Mouse (Mus musculus) myocyte (in vitro differentiated cells): Measurements from ENCODE around the gene Etv6. TPM values are rescaled to one million over a fixed set of nuclear protein-coding genes. Genes with fewer than 3 reads are reported as not detected.

Experiments used
- H3K27me3 ChIP-seq: one replicate; pipeline ENCODE4 v1.6.1; 2011; ENCODE audit not compliant: control insufficient read depth, insufficient read depth, insufficient read length
- H3K36me3 ChIP-seq: one replicate; pipeline ENCODE4 v1.6.1; 2011; ENCODE audit not compliant: control insufficient read depth, insufficient read depth
- H3K4me2 ChIP-seq: one replicate; pipeline ENCODE4 v1.6.1; 2011; ENCODE audit warnings: low read depth, control low read depth
- H3K4me3 ChIP-seq: one replicate; pipeline ENCODE4 v1.5.1; 2011; ENCODE audit warnings: mild to moderate bottlenecking, control low read depth, moderate library complexity
- H3K79me2 ChIP-seq: one replicate; pipeline ENCODE4 v1.6.1; 2011; ENCODE audit not compliant: control insufficient read depth, insufficient read depth
- H3ac ChIP-seq: one replicate; pipeline ENCODE4 v1.6.1; 2011; ENCODE audit not compliant: control insufficient read depth, insufficient read length
- CEBPB ChIP-seq: IDR thresholded peaks from 2 replicates; pipeline ENCODE4 v1.6.1; 2011; ENCODE audit warnings: mild to moderate bottlenecking, moderate library complexity; ENCODE audit not compliant: poor library complexity, insufficient read depth, severe bottlenecking
- E2F4 ChIP-seq: IDR thresholded peaks from one replicate; pipeline ENCODE4 v1.6.1; 2011; ENCODE audit warnings: mild to moderate bottlenecking, control low read depth, moderate library complexity; ENCODE audit not compliant: insufficient read depth
- MAX ChIP-seq: IDR thresholded peaks from one replicate; pipeline ENCODE4 v1.6.1; 2011; ENCODE audit warnings: low read depth, mild to moderate bottlenecking, control low read depth
- MYOD1 ChIP-seq, 3 experiments: IDR thresholded peaks; one replicate each; pipeline ENCODE4 v1.6.1; 2011; ENCODE audit warnings: control low read depth in 2 of 3, low read depth in 2 of 3, mild to moderate bottlenecking in 2 of 3, moderate library complexity in 1 of 3; ENCODE audit not compliant: insufficient read length in 2 of 3, control insufficient read depth in 1 of 3
- MYOG ChIP-seq, 3 experiments: IDR thresholded peaks; one replicate each; pipeline ENCODE4 v1.6.1; 2011; ENCODE audit warnings: control low read depth in 2 of 3, low read depth in 2 of 3, mild to moderate bottlenecking in 2 of 3; ENCODE audit not compliant: insufficient read length in 2 of 3, control insufficient read depth in 1 of 3, insufficient read depth in 1 of 3
- POLR2A ChIP-seq: IDR thresholded peaks from one replicate; pipeline ENCODE4 v1.6.1; 2011; ENCODE audit warnings: low read depth, mild to moderate bottlenecking, control low read depth, moderate library complexity; ENCODE audit not compliant: insufficient read length
- POLR2AphosphoS2 ChIP-seq: IDR thresholded peaks from one replicate; pipeline ENCODE4 v1.6.1; 2011; ENCODE audit warnings: low read depth, control low read depth; ENCODE audit not compliant: insufficient read length
- REST ChIP-seq: IDR thresholded peaks from one replicate; pipeline ENCODE4 v1.6.1; 2011; ENCODE audit warnings: mild to moderate bottlenecking, control low read depth, moderate library complexity; ENCODE audit not compliant: insufficient read depth, insufficient read length
- SRF ChIP-seq: IDR thresholded peaks from one replicate; pipeline ENCODE4 v1.6.1; 2011; ENCODE audit warnings: low read depth; ENCODE audit not compliant: control insufficient read depth, insufficient read length
- TCF12 ChIP-seq: IDR thresholded peaks from one replicate; pipeline ENCODE4 v1.6.1; 2011; ENCODE audit warnings: mild to moderate bottlenecking, control low read depth; ENCODE audit not compliant: poor library complexity, insufficient read depth, severe bottlenecking
- TCF3 ChIP-seq: IDR thresholded peaks from one replicate; pipeline ENCODE4 v1.6.1; 2011; ENCODE audit warnings: low read depth, control low read depth; ENCODE audit not compliant: insufficient read length
- USF1 ChIP-seq: IDR thresholded peaks from one replicate; pipeline ENCODE4 v1.6.1; 2011; ENCODE audit warnings: low read depth, mild to moderate bottlenecking, control low read depth, moderate library complexity
- polyA plus RNA-seq: library from polyadenylated mRNA; unstranded; fragments of >200 nt; fragmentation: generic; extraction: Trizol; gene quantifications from one replicate; pipeline ENCODE4 v1.2.1, GENCODE M21; 2012; ENCODE audit warnings: missing spikeins

Etv6 gene
- polyA plus RNA-seq, 1 experiment: 6.8 TPM

GRCm38 (mm10) chr6:134107696-134108095 lies 72.2 kb downstream of the Etv6 start:
- H3K79me2 ChIP-seq: peaks cover 15% of the 10 kb centered on the region
- no peaks in the 10 kb centered on the region for H3K27me3 ChIP-seq
- no peak overlapping the region for H3K4me2 ChIP-seq
- H3ac ChIP-seq: no peak overlapping the region
- no peak overlapping the region for H3K4me3 ChIP-seq
- TF ChIP-seq MYOD1 (IDR thresholded peaks at IDR 0.05; ENCODE audit: control insufficient read depth in 1 of 3, insufficient read length in 2 of 3, low read depth in 2 of 3) (no peak), MAX (no peak), E2F4 (no peak), MYOG (IDR thresholded peaks at IDR 0.05; ENCODE audit: control insufficient read depth in 1 of 3, insufficient read depth in 1 of 3, insufficient read length in 2 of 3, low read depth in 2 of 3) (no peak), REST (no peak), POLR2A (no peak), TCF12 (no peak), TCF3 (no peak), CEBPB (no peak), USF1 (no peak), SRF (no peak), POLR2AphosphoS2 (no peak)
- no peaks in the 10 kb centered on the region for H3K36me3 ChIP-seq

GRCm38 (mm10) chr6:134109675-134110074 lies 74.2 kb downstream of the Etv6 start:
- no peaks in the 10 kb centered on the region for H3K27me3 ChIP-seq
- H3K79me2 ChIP-seq: peaks cover 9% of the 10 kb centered on the region
- H3K4me2 ChIP-seq: no peak overlapping the region
- no peak overlapping the region for H3ac ChIP-seq
- TF ChIP-seq E2F4: no peak
- TF ChIP-seq MAX: no peak
- TF ChIP-seq TCF12: no peak
- no peak for TF ChIP-seq TCF3
- no peak for TF ChIP-seq POLR2A
- no peak for TF ChIP-seq MYOD1 (IDR thresholded peaks at IDR 0.05; ENCODE audit: control insufficient read depth in 1 of 3, insufficient read length in 2 of 3, low read depth in 2 of 3)
- TF ChIP-seq SRF: no peak
- no peak for TF ChIP-seq USF1
- no peak for TF ChIP-seq MYOG (IDR thresholded peaks at IDR 0.05; ENCODE audit: control insufficient read depth in 1 of 3, insufficient read depth in 1 of 3, insufficient read length in 2 of 3, low read depth in 2 of 3)
- no peak for TF ChIP-seq CEBPB
- TF ChIP-seq REST: no peak
- no peak for TF ChIP-seq POLR2AphosphoS2
- H3K4me3 ChIP-seq: no peak overlapping the region
- no peaks in the 10 kb centered on the region for H3K36me3 ChIP-seq

- Histone ChIP-seq H3K4me2 (no peak overlapping the region), H3K79me2 (peaks cover 9% of the 10 kb centered on the region), H3K36me3 (no peaks in the 10 kb centered on the region), H3K4me3 (no peak overlapping the region), H3ac (no peak overlapping the region), H3K27me3 (no peaks in the 10 kb centered on the region)
- TF ChIP-seq REST: no peak
- TF ChIP-seq SRF: no peak
Observed at GRCm38 (mm10) chr6:134110206-134110605, 74.7 kb downstream of the Etv6 start.

- no peak overlapping the region for H3K4me3 ChIP-seq
- TF ChIP-seq TCF12: no peak
- TF ChIP-seq MAX: no peak
- TF ChIP-seq SRF: no peak
- TF ChIP-seq USF1: no peak
- TF ChIP-seq MYOD1 (IDR thresholded peaks at IDR 0.05; ENCODE audit: control insufficient read depth in 1 of 3, insufficient read length in 2 of 3, low read depth in 2 of 3): no peak
- no peak for TF ChIP-seq MYOG (IDR thresholded peaks at IDR 0.05; ENCODE audit: control insufficient read depth in 1 of 3, insufficient read depth in 1 of 3, insufficient read length in 2 of 3, low read depth in 2 of 3)
- TF ChIP-seq POLR2A: no peak
- no peak for TF ChIP-seq REST
- no peak for TF ChIP-seq TCF3
- TF ChIP-seq CEBPB: no peak
- TF ChIP-seq E2F4: no peak
- TF ChIP-seq POLR2AphosphoS2: no peak
Observed at GRCm38 (mm10) chr6:134111599-134111998, 76.1 kb downstream of the Etv6 start.

GRCm38 (mm10) chr6:134112753-134113152 lies 77.3 kb downstream of the Etv6 start:
- Histone ChIP-seq H3K36me3 (no peaks in the 10 kb centered on the region), H3K27me3 (no peaks in the 10 kb centered on the region), H3ac (no peak overlapping the region), H3K79me2 (peaks cover 9% of the 10 kb centered on the region), H3K4me3 (no peak overlapping the region), H3K4me2 (no peak overlapping the region)
- TF ChIP-seq E2F4 (no peak), CEBPB (no peak), POLR2A (no peak), MYOG (IDR thresholded peaks at IDR 0.05; ENCODE audit: control insufficient read depth in 1 of 3, insufficient read depth in 1 of 3, insufficient read length in 2 of 3, low read depth in 2 of 3) (no peak), TCF3 (no peak), MYOD1 (IDR thresholded peaks at IDR 0.05; ENCODE audit: control insufficient read depth in 1 of 3, insufficient read length in 2 of 3, low read depth in 2 of 3) (no peak), SRF (no peak), POLR2AphosphoS2 (no peak), MAX (no peak), REST (no peak), USF1 (no peak), TCF12 (no peak)

More at GRCm38 (mm10) chr6:134111599-134111998, 76.1 kb downstream of the Etv6 start:
- Histone ChIP-seq H3K4me2 (no peak overlapping the region), H3K36me3 (no peaks in the 10 kb centered on the region), H3ac (no peak overlapping the region), H3K27me3 (no peaks in the 10 kb centered on the region), H3K79me2 (peaks cover 9% of the 10 kb centered on the region)
